Mouse (Mus musculus) kidney, embryonic 14.5 days (tissue): ENCODE measurements around the gene Fam129a. TPM values are rescaled to one million over a fixed set of nuclear protein-coding genes. Genes with fewer than 3 reads are reported as not detected.

Source experiments
- ATAC-seq: fragments of 200-750 bp; cut with Nextera tagmentation; 2 replicates; pipeline ENCODE4 v1.8.0; 2017; ENCODE audit warnings: moderate number of reproducible peaks, mild to moderate bottlenecking, moderate TSS enrichment, moderate library complexity; ENCODE audit not compliant: low FRiP score, low TSS enrichment
- H3K27ac ChIP-seq: fragments of 300-500 bp; sonication (generic); 2 replicates; pipeline ENCODE4 v1.5.1; 2014; ENCODE audit warnings: low read depth, mild to moderate bottlenecking, low read length, moderate library complexity, mixed read lengths
- H3K27me3 ChIP-seq: fragments of 300-500 bp; sonication (generic); 2 replicates; pipeline ENCODE4 v1.6.1; 2014; ENCODE audit warnings: mild to moderate bottlenecking, low read length; ENCODE audit not compliant: control insufficient read depth, insufficient read depth
- H3K36me3 ChIP-seq: fragments of 300-500 bp; sonication (generic); 2 replicates; pipeline ENCODE4 v1.6.1; 2014; ENCODE audit warnings: low read length, mixed read lengths; ENCODE audit not compliant: control insufficient read depth, insufficient read depth
- H3K4me1 ChIP-seq: fragments of 300-500 bp; sonication (generic); 2 replicates; pipeline ENCODE4 v1.6.1; 2014; ENCODE audit warnings: low read length, mixed read lengths; ENCODE audit not compliant: control insufficient read depth, insufficient read depth
- H3K4me2 ChIP-seq: fragments of 300-500 bp; sonication (generic); replicated peaks from 2 replicates; pipeline ENCODE4 v1.6.1; 2014; ENCODE audit warnings: low read depth, mild to moderate bottlenecking, low read length
- H3K4me3 ChIP-seq: fragments of 300-500 bp; sonication (generic); 2 replicates; pipeline ENCODE4 v1.5.1; 2014; ENCODE audit warnings: mild to moderate bottlenecking, low read length
- H3K9ac ChIP-seq: fragments of 300-500 bp; sonication (generic); 2 replicates; pipeline ENCODE4 v1.6.1; 2014; ENCODE audit warnings: low read depth, mild to moderate bottlenecking, low read length, moderate library complexity
- H3K9me3 ChIP-seq: fragments of 300-500 bp; sonication (generic); 2 replicates; pipeline ENCODE4 v1.6.1; 2016; ENCODE audit warnings: low read length; ENCODE audit not compliant: control insufficient read depth
- WGBS: fragments of 180-500 bp; shearing (Covaris S2); extraction: QIAGEN DNeasy Blood & Tissue Kit; methylation state at CpG from one replicate; pipeline ENCODE4 v1.1.7; 2014; 5-methylcytosine and 5-hydroxymethylcytosine counted together
- polyA plus RNA-seq: library from polyadenylated mRNA; unstranded; fragments of >200 nt; fragmentation: Nextera tagmentation; extraction: Ambion mirVana; gene quantifications from 2 replicates; pipeline ENCODE4 v1.2.1, GENCODE M21; 2014

Fam129a gene
- polyA plus RNA-seq, 1 experiment from 2014 or later = 5.9 TPM

GRCm38 (mm10) chr1:151638770-151639169 is 67.8 kb downstream of the Fam129a start:
- WGBS = 89% methylated on average over 2 of the region's 2 CpGs
- no peaks in the 10 kb centered on the region for H3K36me3 ChIP-seq
- ATAC-seq = no peak
- no peaks in the 10 kb centered on the region for H3K27me3 ChIP-seq
- H3K4me2 ChIP-seq = no peak overlapping the region
- H3K9me3 ChIP-seq = peaks cover 5% of the 10 kb centered on the region; the same call in 1 of the 2 replicates
- H3K4me1 ChIP-seq = no peaks in the 10 kb centered on the region
- H3K27ac ChIP-seq = no peak overlapping the region
- no peak overlapping the region for H3K9ac ChIP-seq
- no peak overlapping the region for H3K4me3 ChIP-seq

- no peak overlapping the region for H3K9ac ChIP-seq
- no peak for ATAC-seq
- 91% methylated on average over 3 of the region's 3 CpGs for WGBS
Measured at GRCm38 (mm10) chr1:151646380-151646779, 75.4 kb downstream of the Fam129a start.

DNA sequence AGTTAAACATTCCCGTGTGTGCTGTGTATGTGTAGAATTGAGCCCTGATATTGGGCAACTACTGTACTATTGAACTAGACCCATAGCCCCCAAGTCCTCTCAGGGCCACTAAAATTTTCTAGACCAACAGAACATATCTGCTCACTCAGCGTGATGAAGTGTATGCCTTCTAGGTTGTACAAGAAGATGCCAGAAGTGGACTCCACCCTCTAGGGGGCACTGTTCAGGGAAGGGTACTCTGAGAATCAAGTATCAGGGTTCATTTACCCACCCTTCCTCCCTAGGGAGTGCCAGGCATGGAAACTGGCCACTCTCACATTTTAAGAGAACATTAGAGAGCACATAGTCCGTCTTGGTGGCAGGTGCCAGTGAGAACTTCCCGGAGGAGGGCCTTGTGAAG is 77.1 kb downstream of the Fam129a start:
- Histone ChIP-seq H3K9ac (no peak overlapping the region), H3K27me3 (no peaks in the 10 kb centered on the region), H3K36me3 (no peaks in the 10 kb centered on the region), H3K4me3 (no peak overlapping the region), H3K4me2 (no peak overlapping the region), H3K9me3 (no peaks in the 10 kb centered on the region), H3K27ac (no peak overlapping the region), H3K4me1 (no peaks in the 10 kb centered on the region)
- ATAC-seq = no peak
- 89% methylated on average over 4 of the region's 4 CpGs for WGBS

More at GRCm38 (mm10) chr1:151646380-151646779, 75.4 kb downstream of the Fam129a start:
- no peak overlapping the region for H3K4me2 ChIP-seq
- no peak overlapping the region for H3K27ac ChIP-seq
- no peaks in the 10 kb centered on the region for H3K36me3 ChIP-seq
- no peak overlapping the region for H3K4me3 ChIP-seq
- H3K9me3 ChIP-seq = no peaks in the 10 kb centered on the region
- H3K4me1 ChIP-seq = no peaks in the 10 kb centered on the region
- no peaks in the 10 kb centered on the region for H3K27me3 ChIP-seq

DNA sequence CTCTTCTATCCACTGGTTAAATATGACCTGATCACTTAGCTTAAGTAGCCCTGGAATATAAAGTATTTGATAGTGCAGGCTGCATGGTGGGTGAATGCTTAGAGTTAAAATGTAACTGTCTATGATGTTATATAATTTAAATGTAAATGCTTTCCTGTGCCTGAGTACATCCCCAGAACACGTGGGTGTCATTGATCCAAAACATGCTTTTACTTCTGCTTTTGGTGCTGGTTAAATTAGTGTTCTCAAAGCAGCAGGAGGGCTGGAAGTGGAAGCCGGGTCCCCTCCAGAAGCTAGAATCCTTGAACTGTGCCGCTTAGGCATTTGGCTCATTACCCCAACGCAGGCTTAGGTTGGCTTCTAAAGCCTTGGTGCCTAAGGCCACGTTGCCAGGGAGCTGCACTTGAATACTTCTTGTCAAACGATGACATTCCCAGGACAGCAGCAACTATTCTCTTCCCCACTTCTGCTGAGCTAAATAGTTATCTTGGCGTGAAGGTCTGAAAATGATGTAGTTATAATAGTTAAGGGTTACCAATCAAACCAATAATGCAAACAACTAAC is 86.1 kb downstream of the Fam129a start:
- Histone ChIP-seq H3K9me3 (no peaks in the 10 kb centered on the region), H3K27ac (no peak overlapping the region), H3K4me3 (no peak overlapping the region), H3K27me3 (no peaks in the 10 kb centered on the region), H3K4me2 (no peak overlapping the region), H3K9ac (no peak overlapping the region), H3K4me1 (no peaks in the 10 kb centered on the region), H3K36me3 (no peaks in the 10 kb centered on the region)
- WGBS = 76% methylated on average over 7 of the region's 7 CpGs
- ATAC-seq = no peak

- WGBS = 83% methylated on average over 19 of the region's 19 CpGs
- Histone ChIP-seq H3K4me1 (no peaks in the 10 kb centered on the region), H3K9ac (no peak overlapping the region), H3K4me2 (no peak overlapping the region), H3K27ac (no peak overlapping the region), H3K36me3 (no peaks in the 10 kb centered on the region), H3K27me3 (no peaks in the 10 kb centered on the region), H3K9me3 (no peaks in the 10 kb centered on the region), H3K4me3 (no peak overlapping the region)
- no peak for ATAC-seq
Measured at GRCm38 (mm10) chr1:151658291-151658830, 87.4 kb downstream of the Fam129a start.

GRCm38 (mm10) chr1:151659636-151660035 is 88.7 kb downstream of the Fam129a start:
- no peaks in the 10 kb centered on the region for H3K9me3 ChIP-seq
- no peak overlapping the region for H3K9ac ChIP-seq
- ATAC-seq = no peak
- no peak overlapping the region for H3K4me2 ChIP-seq
- no peaks in the 10 kb centered on the region for H3K36me3 ChIP-seq
- H3K27me3 ChIP-seq = no peaks in the 10 kb centered on the region
- no peak overlapping the region for H3K4me3 ChIP-seq
- H3K4me1 ChIP-seq = no peaks in the 10 kb centered on the region
- H3K27ac ChIP-seq = no peak overlapping the region
- 77% methylated on average over 8 of the region's 8 CpGs for WGBS

- no peaks in the 10 kb centered on the region for H3K27me3 ChIP-seq
- H3K4me3 ChIP-seq = no peak overlapping the region
- H3K4me2 ChIP-seq = no peak overlapping the region
- no peaks in the 10 kb centered on the region for H3K9me3 ChIP-seq
- ATAC-seq = no peak
- WGBS = 81% methylated on average over 4 of the region's 4 CpGs
- no peaks in the 10 kb centered on the region for H3K36me3 ChIP-seq
- H3K9ac ChIP-seq = no peak overlapping the region
- no peaks in the 10 kb centered on the region for H3K4me1 ChIP-seq
- H3K27ac ChIP-seq = no peak overlapping the region
Measured at GRCm38 (mm10) chr1:151660251-151660650, 89.3 kb downstream of the Fam129a start.

GRCm38 (mm10) chr1:151660883-151661282 is 89.9 kb downstream of the Fam129a start:
- H3K9me3 ChIP-seq = no peaks in the 10 kb centered on the region
- H3K36me3 ChIP-seq = no peaks in the 10 kb centered on the region
- no peak overlapping the region for H3K9ac ChIP-seq
- H3K4me2 ChIP-seq = no peak overlapping the region
- H3K27ac ChIP-seq = no peak overlapping the region
- no peak for ATAC-seq
- no peaks in the 10 kb centered on the region for H3K27me3 ChIP-seq
- 91% methylated on average over 6 of the region's 6 CpGs for WGBS
- no peak overlapping the region for H3K4me3 ChIP-seq
- no peaks in the 10 kb centered on the region for H3K4me1 ChIP-seq

DNA sequence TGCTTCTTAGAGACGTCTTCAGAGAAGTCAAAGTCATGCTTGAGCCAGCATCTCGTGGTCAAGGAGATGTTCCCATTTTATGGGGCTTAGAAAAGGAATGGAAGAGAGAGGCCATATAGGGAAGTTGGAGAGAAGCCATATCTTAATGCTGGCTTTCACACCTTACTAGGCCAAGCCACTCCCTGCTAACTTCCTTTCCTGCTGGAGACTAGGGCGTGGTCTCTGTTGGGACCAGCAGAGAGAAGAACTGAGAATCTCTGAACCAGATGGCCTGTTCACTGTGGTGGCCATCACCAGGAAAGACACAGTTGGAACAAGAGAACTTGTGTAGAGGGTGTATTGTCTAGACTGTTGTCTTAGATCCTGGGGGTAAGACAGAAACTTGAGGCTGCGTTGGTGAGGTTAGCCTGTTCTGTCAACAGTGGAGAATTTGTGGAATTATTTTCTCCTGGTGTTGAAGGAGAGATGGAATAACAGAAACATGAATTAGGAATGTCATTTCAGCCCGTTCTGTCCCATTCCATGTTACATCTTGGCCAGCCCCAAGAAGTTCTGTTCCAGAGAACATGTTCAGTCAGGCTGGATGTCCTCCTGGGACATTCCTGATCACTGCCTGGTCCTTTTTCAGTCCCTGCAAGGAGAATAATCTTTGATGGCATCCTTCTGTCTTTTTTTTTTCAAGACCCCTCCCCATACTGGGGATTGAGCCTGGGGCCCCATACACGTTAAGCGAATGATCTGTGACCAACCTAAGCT is 90.9 kb downstream of the Fam129a start:
- H3K4me1 ChIP-seq = no peaks in the 10 kb centered on the region
- no peak overlapping the region for H3K4me2 ChIP-seq
- no peaks in the 10 kb centered on the region for H3K9me3 ChIP-seq
- H3K9ac ChIP-seq = no peak overlapping the region
- no peak overlapping the region for H3K4me3 ChIP-seq
- 85% methylated on average over 7 of the region's 7 CpGs for WGBS
- no peak overlapping the region for H3K27ac ChIP-seq
- no peaks in the 10 kb centered on the region for H3K36me3 ChIP-seq
- no peak for ATAC-seq
- H3K27me3 ChIP-seq = no peaks in the 10 kb centered on the region
